Mouse (Mus musculus) c-Kit-positive CD71-negative TER-119-negative erythroid progenitor cells, embryonic 14.5 days (primary cell): ENCODE results near the gene Matn1.

Source experiments
- DNase-seq: peaks from one replicate; pipeline ENCODE4 v3.0.0-alpha.2; 2013; ENCODE audit warnings: low read depth

Gene Matn1

DNA sequence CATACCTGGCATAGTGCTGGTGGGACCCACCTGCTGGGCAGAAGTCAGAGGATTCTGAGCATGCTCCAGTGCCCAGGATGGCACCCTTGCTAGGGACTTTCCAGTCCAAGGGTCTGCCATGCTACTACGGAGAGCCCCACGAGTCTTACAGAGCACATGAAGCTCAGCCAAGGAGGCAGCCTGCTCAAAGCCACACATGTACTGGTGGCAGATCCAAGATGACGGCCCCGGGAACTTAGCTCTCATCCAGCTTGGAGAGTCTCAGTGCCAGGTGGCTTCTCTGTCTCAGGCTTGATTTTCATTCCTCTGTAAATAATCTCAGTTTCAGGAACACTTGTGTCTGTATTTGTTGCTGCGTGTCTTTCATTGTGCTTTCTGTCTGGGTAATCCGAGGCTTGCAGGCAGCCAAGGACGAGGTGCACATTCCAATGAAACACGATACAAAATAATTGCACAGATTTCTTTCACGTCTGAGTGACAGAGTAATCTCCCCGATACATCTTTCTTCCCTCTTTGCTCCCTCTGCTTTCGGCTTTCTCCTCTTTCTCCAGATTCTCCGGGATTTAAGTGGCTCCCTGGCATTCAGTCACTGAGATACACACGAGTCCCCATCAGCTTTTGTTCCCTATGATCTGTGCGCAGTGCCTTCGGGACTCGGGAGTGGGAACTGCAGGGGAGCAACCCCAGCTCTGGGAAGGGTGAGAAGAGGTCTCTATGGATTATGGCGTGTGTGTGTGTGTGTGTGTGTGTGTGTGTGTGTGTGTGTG is 40.4 kb downstream of the Matn1 start:
- DNase-seq = no peak

DNA sequence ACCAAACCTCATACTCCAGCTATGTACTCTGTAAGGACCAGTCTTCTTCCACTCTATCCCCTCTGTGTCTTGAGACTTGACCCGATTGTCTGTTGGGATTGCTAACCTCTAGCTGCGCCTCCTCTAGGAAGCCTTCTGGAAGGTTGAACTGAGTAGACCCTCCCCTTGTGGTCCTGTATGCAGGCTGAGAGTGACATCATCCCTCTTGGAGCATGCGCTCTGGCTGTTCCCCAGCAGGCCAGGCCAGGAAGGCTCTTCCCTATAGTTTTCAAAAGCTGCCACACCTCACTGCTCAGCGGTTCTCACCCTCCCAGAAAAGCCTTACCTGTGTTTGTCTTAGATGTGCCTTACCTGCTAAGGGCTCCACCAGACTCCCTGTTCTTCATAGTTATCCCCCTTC is 42.9 kb downstream of the Matn1 start:
- DNase-seq = no peak

DNA sequence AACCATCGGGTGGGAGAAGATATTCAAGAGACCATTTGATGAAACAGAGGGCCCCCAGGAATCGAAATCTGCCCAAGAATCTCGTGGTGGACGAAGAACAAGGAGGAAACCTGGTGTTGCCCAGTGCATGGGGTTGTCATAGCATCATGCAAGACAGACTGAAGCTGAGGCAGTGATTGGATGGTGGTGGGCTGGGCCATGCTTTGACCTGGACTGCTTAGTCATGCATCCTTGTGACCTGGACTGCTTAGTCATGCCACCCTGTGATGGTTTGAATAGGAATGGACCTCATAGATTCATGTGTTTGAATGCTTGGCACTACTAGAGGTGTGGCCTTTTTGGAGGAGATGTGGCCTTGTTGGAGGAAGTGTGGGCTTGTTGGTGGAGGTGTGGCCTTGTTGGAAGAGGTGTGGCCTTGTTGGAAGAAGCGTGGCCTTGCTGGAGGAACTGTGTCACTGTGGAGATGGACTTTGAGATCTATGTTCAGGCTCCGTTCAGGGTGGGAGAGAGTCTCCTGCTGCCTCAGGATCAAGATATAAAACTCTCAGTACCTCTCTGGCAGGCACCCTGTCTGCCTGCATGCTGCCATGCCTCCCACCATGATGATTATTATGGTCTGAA is 44.1 kb downstream of the Matn1 start:
- no peak for DNase-seq

DNA sequence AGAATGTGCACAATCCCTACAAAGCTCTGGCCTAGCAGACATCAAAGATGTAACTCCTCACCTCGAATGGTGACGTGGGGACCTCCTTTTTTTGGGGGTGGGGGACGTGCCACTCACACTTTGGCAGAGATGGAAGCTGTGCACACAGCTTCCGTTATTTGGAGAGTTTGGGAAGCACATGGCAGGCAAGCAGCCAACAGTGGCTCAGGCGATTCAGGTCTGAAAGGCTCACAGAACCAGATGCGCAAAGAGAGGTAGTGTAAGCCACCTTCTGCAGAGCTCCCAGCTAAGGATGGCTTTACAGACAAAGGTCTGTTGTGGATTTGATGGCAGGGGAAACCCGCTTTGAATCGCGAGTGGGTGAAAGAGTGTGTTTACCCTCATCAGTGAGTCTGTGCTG is 45.0 kb downstream of the Matn1 start:
- no peak for DNase-seq

DNA sequence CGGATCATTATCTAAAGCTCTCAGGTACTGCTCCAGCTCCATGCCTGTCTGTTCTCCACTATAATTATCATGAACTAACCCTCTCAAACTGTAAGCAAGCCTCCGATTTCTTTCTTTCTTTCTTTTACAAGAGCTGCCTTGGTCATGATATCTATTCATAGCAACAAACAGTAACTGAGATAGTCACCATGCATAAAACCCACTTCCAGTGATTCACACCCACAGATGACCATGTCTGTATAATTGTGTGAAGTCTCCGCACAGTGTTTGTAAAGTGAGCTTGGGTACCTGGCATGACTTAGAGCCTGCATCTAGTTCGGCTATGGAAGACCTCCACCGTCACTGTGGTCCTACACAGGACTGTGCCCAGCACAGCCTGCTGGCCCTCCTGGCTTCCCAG is 46.8 kb downstream of the Matn1 start:
- DNase-seq = no peak

DNA sequence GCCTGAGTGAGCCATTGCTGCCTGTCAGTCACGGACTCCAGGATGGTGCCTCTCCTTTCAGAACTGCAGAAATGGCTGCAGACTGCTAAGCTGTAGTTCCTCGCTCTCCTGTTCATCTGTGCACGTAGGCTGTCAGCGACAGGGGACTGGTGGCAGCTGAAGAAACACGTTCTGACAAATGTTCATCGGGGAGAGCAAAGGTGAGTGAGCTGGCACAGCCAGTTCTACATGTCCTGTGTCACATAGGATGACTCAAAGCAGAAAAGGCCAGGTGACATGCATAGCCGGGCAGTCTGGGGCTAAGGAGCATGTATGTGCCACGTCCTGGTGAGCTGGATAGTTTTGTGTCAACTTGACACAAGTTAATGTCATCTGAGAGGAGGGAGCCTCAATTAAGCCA is 50.4 kb downstream of the Matn1 start:
- no peak for DNase-seq

DNA sequence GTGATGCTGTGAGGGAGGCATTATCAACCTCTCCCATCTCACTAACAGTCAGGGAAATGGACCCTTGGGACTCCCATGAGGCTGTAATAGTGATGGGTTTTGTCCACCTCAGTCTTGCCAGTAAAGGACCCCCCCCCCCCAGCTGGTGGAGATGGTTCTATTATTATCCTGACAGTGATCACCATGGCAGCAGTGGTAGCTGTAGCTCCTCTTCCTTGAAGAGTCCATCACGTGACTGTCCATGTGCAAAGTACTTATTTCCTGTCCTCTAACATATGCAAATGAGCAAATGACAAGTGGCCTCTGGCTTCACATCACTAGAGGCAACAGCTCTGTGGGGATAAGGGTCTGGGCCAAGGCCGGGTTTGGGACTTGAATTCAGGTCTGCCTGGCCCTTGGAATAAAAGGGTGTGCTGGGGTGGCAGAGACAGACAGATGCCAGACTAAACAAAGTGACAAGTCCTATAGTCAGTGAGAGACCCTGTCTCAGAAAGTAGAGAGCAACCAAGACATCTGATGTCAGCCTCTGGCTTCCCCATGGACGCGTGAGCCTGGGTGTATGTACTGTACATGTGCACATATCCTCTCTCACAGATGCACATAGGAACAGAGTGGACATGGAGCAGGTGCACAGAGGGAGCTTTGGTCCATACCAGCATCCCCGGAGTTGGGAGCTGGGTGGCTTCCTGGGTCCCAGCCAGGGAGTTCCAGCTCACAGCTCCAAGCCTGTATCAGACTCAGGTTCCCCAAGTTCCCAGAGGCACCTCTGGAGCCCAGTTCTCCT is 55.8 kb downstream of the Matn1 start:
- no peak for DNase-seq

DNA sequence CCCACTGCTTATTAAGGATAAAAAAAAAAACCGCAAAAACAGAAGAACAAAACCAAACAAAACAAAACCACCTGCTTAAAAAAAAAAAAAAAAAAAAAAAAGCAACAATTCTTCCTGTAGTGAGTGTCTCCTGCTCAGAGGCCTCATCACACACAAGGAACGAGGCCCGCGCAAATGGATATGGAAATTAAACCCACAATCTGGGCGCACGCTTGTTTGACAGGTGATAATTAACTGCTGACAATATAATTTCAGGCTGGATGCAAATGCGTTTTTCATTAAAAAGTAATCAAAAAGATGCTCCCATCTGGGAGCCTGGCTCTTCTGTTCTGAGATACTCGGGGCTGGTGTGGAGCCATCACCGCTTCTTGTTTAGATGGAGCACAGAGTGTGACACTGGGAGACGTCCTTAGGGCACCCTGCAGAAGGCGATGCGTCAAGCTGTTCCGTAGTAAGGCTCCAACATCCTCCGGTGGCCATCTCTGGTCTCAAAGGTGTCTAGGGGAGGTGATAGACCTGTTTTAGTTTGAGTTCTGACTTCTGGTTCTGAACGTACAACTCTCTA is 56.5 kb downstream of the Matn1 start:
- DNase-seq = no peak
